Comparison of ENCODE assay signal across 11 mouse cellular contexts in the genomic region with DNA sequence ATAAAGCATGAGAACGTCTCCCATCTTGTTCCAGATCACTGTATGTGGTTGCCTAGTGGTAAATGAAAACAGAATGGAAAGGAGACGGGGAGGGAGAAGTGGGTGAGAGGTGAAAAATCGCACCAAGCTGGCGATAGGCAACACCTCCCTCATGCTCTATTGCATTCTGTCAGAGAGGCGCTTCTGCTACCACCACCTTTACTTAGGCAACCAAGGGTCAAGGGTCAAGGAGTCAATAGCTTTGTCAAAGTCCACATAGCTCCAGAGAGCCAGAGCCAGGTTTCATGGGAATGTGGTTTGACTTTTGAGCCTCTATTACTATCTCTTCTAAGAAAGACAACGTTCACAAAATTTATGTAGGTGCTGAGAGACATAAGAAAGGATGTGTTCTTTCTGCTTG.
"Had no signal": no experiment of that assay in that cellular context is flagged by ENCODE, and none has a peak within 500 bp of the region (broad histone marks: within the 10 kb centered on the region; RNA-seq: fewer than 3 reads in every experiment).

No protein-coding gene starts in this region.

- H3K9ac ChIP-seq: intestine, embryonic 15.5 days; midbrain, embryonic 12.5 days; neural tube, embryonic 13.5 days; stomach, embryonic 15.5 days had no signal

- H3K27ac ChIP-seq: intestine, embryonic 15.5 days; limb, embryonic 10.5 days; midbrain, embryonic 12.5 days; neural tube, embryonic 13.5 days; stomach, embryonic 15.5 days had no signal

- H3K4me1 ChIP-seq: intestine, embryonic 15.5 days; midbrain, embryonic 12.5 days; neural tube, embryonic 13.5 days; stomach, embryonic 15.5 days had no signal

- H3K36me3 ChIP-seq: intestine, embryonic 15.5 days; limb, embryonic 10.5 days; midbrain, embryonic 12.5 days; neural tube, embryonic 13.5 days; stomach, embryonic 15.5 days had no signal

- H3K4me3 ChIP-seq: intestine, embryonic 15.5 days; limb, embryonic 10.5 days; midbrain, embryonic 12.5 days; neural tube, embryonic 13.5 days; stomach, embryonic 15.5 days had no signal

- ATAC-seq: intestine, embryonic 15.5 days; midbrain, embryonic 16.5 days had no signal

- H3K9me3 ChIP-seq: intestine, embryonic 15.5 days; limb, embryonic 10.5 days; midbrain, embryonic 12.5 days; neural tube, embryonic 13.5 days; stomach, embryonic 15.5 days had no signal

- H3K27me3 ChIP-seq: intestine, embryonic 15.5 days; midbrain, embryonic 12.5 days; neural tube, embryonic 13.5 days; stomach, embryonic 15.5 days had no signal

- H3K4me2 ChIP-seq: intestine, embryonic 15.5 days; midbrain, embryonic 12.5 days; neural tube, embryonic 13.5 days; stomach, embryonic 15.5 days had no signal

- DNase-seq: lung, adult 18-20 months; retina, postnatal 1 day; right cerebral cortex, postnatal 14 days; thymus, adult 2 months; thymus, postnatal 36 days had no signal
